Mouse (Mus musculus) stomach, embryonic 14.5 days (tissue): ENCODE measurements around the gene Sox21. TPM values are rescaled to one million over a fixed set of nuclear protein-coding genes. Genes with fewer than 3 reads are reported as not detected.
A peak's percentile ranks its signal among the peaks of the same experiment; 100 is the strongest.

Source experiments
- ATAC-seq: fragments of 200-750 bp; cut with Nextera tagmentation; 2 replicates; pipeline ENCODE4 v1.8.0; 2017; ENCODE audit warnings: low read depth, moderate TSS enrichment; ENCODE audit not compliant: insufficient number of reproducible peaks, insufficient read depth, low FRiP score
- H3K27ac ChIP-seq: fragments of 300-500 bp; sonication (generic); 2 replicates; pipeline ENCODE4 v1.5.1; 2014; ENCODE audit warnings: mild to moderate bottlenecking, low read length, moderate library complexity, mixed read lengths
- H3K27me3 ChIP-seq: fragments of 300-500 bp; sonication (generic); 2 replicates; pipeline ENCODE4 v1.6.1; 2014; ENCODE audit warnings: low read length, control low read depth, mixed read lengths; ENCODE audit not compliant: control insufficient read depth, insufficient read depth
- H3K36me3 ChIP-seq: fragments of 300-500 bp; sonication (generic); 2 replicates; pipeline ENCODE4 v1.6.1; 2014; ENCODE audit warnings: mild to moderate bottlenecking, control low read depth, low read length, moderate library complexity, mixed read lengths; ENCODE audit not compliant: control insufficient read depth, insufficient read depth
- H3K4me1 ChIP-seq: fragments of 300-500 bp; sonication (generic); 2 replicates; pipeline ENCODE4 v1.6.1; 2014; ENCODE audit warnings: low read length, control low read depth, mixed read lengths; ENCODE audit not compliant: control insufficient read depth, insufficient read depth
- H3K4me2 ChIP-seq: fragments of 300-500 bp; sonication (generic); replicated peaks from 2 replicates; pipeline ENCODE4 v1.6.1; 2014; ENCODE audit warnings: low read depth, low read length, control low read depth
- H3K4me3 ChIP-seq: fragments of 300-500 bp; sonication (generic); 2 replicates; pipeline ENCODE4 v1.5.1; 2014; ENCODE audit warnings: low read depth, low read length, control low read depth
- H3K9ac ChIP-seq: fragments of 300-500 bp; sonication (generic); replicated peaks from 2 replicates; pipeline ENCODE4 v1.6.1; 2014; ENCODE audit warnings: low read depth, mild to moderate bottlenecking, control low read depth, low read length, moderate library complexity, mixed read lengths
- H3K9me3 ChIP-seq: fragments of 300-500 bp; sonication (generic); 2 replicates; pipeline ENCODE4 v1.6.1; 2016; ENCODE audit warnings: low read depth, low read length, control low read depth; ENCODE audit not compliant: control insufficient read depth
- WGBS: fragments of 180-500 bp; shearing (Covaris S2); extraction: QIAGEN DNeasy Blood & Tissue Kit; methylation state at CpG from one replicate; pipeline ENCODE4 v1.1.7; 2014; 5-methylcytosine and 5-hydroxymethylcytosine counted together
- polyA plus RNA-seq: library from polyadenylated mRNA; unstranded; fragments of >200 nt; fragmentation: Nextera tagmentation; extraction: Ambion mirVana; gene quantifications from 2 replicates; pipeline ENCODE4 v1.2.1, GENCODE M21; 2014

The Sox21 gene
- polyA plus RNA-seq, 1 experiment from 2014 or later, result 9.3 TPM

GRCm38 (mm10) chr14:118233786-118234540, 2.9 kb downstream of the Sox21 start:
- Histone ChIP-seq H3K36me3 (no peaks in the 10 kb centered on the region), H3K27ac (no peak overlapping the region), H3K27me3 (peaks cover 38% of the 10 kb centered on the region), H3K9ac (0 out of 2 replicates have a peak overlapping the region, but pooled peaks have one; percentile 60), H3K4me2 (peak overlapping the region; percentile 80; the same call in 1 of the 2 replicates), H3K9me3 (no peaks in the 10 kb centered on the region), H3K4me1 (no peaks in the 10 kb centered on the region), H3K4me3 (peak overlapping the region; percentile 52)
- 6% methylated on average over 26 of the region's 26 CpGs for WGBS
- no peak for ATAC-seq

GRCm38 (mm10) chr14:118232381-118232970, 4.4 kb downstream of the Sox21 start:
- no peak for ATAC-seq
- H3K9ac ChIP-seq, result no peak overlapping the region
- WGBS, result 6% methylated on average over 8 of the region's 8 CpGs
- H3K27ac ChIP-seq, result no peak overlapping the region
- H3K9me3 ChIP-seq, result no peaks in the 10 kb centered on the region
- H3K4me3 ChIP-seq, result no peak overlapping the region
- peak overlapping the region; percentile 33; the same call in 1 of the 2 replicates for H3K4me2 ChIP-seq
- no peaks in the 10 kb centered on the region for H3K4me1 ChIP-seq
- H3K36me3 ChIP-seq, result no peaks in the 10 kb centered on the region
- peaks cover 36% of the 10 kb centered on the region for H3K27me3 ChIP-seq

DNA sequence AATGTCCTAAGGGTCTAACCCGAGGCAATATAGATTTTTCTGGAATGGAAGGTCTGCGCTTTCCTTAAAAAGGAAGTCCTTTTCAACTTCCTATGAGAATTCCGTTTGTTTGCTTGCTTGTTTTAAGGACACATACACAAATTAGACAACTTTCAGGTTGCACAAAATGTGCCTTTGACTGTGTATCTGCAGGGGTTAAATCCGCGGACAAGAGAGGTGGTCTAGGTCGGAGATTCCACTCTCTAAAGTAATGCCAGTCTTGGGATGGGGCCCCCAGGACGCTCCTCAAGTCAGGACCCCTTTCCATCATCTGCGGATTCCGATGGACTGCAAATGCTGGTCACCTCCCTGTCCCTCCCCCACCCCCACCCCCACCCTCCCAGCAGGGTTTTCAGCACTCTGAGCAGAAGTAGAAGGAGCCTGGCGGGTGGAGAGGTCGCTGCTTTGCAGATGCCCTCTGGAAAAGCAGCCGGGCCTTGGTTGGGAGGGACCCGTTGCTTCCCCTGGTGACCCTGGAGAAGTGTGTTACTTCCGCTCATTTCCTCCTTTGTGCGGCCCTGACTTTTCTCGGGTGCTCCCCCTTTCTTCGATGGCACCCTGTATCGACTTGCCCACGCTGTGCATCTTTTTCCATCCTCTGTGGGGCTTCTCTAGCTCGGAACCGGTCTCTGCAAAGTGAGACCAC, 10.2 kb downstream of the Sox21 start:
- Histone ChIP-seq H3K27me3 (peaks cover 48% of the 10 kb centered on the region), H3K9ac (no peak overlapping the region), H3K4me2 (peak overlapping the region; percentile 18; the same call in 1 of the 2 replicates), H3K9me3 (no peaks in the 10 kb centered on the region), H3K4me3 (no peak overlapping the region), H3K4me1 (no peaks in the 10 kb centered on the region), H3K27ac (no peak overlapping the region), H3K36me3 (no peaks in the 10 kb centered on the region)
- 4% methylated on average over 21 of the region's 21 CpGs for WGBS
- no peak for ATAC-seq

DNA sequence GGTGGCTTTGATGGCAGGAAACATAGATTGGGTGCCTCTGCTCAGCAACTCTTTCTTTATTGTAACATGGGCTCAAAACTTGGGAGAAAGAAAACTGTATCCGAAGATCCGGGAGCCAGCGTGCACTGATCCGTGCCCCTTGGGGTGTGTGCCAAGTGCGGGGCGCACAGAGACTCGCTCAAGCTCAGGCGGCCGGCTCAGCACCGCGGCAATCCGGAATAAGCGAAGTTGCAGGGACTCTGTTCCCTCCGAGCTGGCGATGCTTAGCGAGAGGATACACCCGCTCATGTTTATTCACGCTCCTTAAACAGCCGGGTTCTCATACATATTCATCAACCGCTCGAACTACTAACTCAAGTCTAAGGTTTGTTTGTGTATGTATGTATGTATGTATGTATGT, 10.9 kb downstream of the Sox21 start:
- WGBS, result 1% methylated on average over 21 of the region's 21 CpGs
- Histone ChIP-seq H3K27me3 (peaks cover 41% of the 10 kb centered on the region), H3K36me3 (no peaks in the 10 kb centered on the region), H3K4me2 (peak overlapping the region; percentile 18), H3K9me3 (no peaks in the 10 kb centered on the region), H3K4me3 (no peak overlapping the region), H3K4me1 (no peaks in the 10 kb centered on the region), H3K9ac (no peak overlapping the region), H3K27ac (no peak overlapping the region)
- no peak for ATAC-seq

GRCm38 (mm10) chr14:118225061-118225743, 11.6 kb downstream of the Sox21 start:
- H3K36me3 ChIP-seq, result no peaks in the 10 kb centered on the region
- no peaks in the 10 kb centered on the region for H3K9me3 ChIP-seq
- peaks cover 40% of the 10 kb centered on the region for H3K27me3 ChIP-seq
- H3K4me3 ChIP-seq, result no peak overlapping the region
- no peak for ATAC-seq
- WGBS, result 27% methylated on average over 16 of the region's 16 CpGs
- H3K4me2 ChIP-seq, result no peak overlapping the region; the same call in 1 of the 2 replicates
- no peak overlapping the region for H3K9ac ChIP-seq
- no peaks in the 10 kb centered on the region for H3K4me1 ChIP-seq
- no peak overlapping the region for H3K27ac ChIP-seq

GRCm38 (mm10) chr14:118220885-118221284, 15.9 kb downstream of the Sox21 start:
- H3K4me1 ChIP-seq, result no peaks in the 10 kb centered on the region
- H3K36me3 ChIP-seq, result no peaks in the 10 kb centered on the region
- WGBS, result 67% methylated on average over 1 of the region's 1 CpGs
- no peaks in the 10 kb centered on the region for H3K9me3 ChIP-seq
- H3K27me3 ChIP-seq, result peaks cover 31% of the 10 kb centered on the region
- ATAC-seq, result no peak
- no peak overlapping the region for H3K9ac ChIP-seq
- H3K4me3 ChIP-seq, result no peak overlapping the region
- H3K27ac ChIP-seq, result no peak overlapping the region
- H3K4me2 ChIP-seq, result no peak overlapping the region

GRCm38 (mm10) chr14:118216826-118217225, 20.0 kb downstream of the Sox21 start:
- Histone ChIP-seq H3K36me3 (no peaks in the 10 kb centered on the region), H3K9me3 (no peaks in the 10 kb centered on the region), H3K4me1 (no peaks in the 10 kb centered on the region), H3K4me2 (no peak overlapping the region), H3K27me3 (no peaks in the 10 kb centered on the region), H3K4me3 (no peak overlapping the region), H3K27ac (no peak overlapping the region), H3K9ac (no peak overlapping the region)
- no peak for ATAC-seq
- WGBS, result 79% methylated on average over 8 of the region's 8 CpGs

DNA sequence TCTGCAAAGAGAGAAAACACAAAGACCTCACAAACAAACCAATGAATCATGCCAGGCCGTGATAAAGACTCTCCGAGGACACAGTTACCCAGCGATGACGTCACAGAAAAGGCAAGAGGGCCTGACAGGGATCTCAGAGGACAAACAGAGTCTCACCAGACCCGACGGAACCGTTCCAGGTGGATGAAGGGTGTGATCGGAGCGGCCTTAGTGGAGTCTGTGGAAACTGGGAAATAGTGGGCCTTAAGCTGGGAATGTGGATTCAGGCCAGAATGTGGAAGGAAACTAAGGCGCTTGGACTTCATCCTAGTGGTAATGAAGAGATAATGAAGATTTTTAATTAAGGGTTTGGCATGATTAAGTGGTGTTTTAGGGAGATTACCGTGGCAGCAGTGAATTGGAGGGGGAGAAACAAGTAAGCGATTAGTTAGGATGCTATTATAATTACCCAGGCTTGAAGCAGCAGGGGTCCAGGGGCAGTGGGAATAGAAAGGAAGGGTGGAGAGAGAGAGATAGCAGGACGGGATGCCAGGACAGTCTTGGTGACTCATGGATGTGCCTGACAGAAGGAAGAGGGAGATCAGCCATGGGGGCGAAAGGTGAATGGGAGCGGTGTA, 24.5 kb downstream of the Sox21 start:
- H3K4me2 ChIP-seq, result no peak overlapping the region
- H3K4me3 ChIP-seq, result no peak overlapping the region
- no peak overlapping the region for H3K9ac ChIP-seq
- 74% methylated on average over 15 of the region's 15 CpGs for WGBS
- H3K27me3 ChIP-seq, result no peaks in the 10 kb centered on the region
- no peak for ATAC-seq
- no peaks in the 10 kb centered on the region for H3K4me1 ChIP-seq
- H3K9me3 ChIP-seq, result no peaks in the 10 kb centered on the region
- H3K36me3 ChIP-seq, result no peaks in the 10 kb centered on the region
- H3K27ac ChIP-seq, result no peak overlapping the region
